Mouse (Mus musculus): ENCODE results near the gene Pnlip. TPM values are rescaled to one million over a fixed set of nuclear protein-coding genes. Genes with fewer than 3 reads are reported as not detected.

Pnlip gene
- total and polyA plus RNA-seq, 2 experiments from 2014 or later = 0.07 TPM; not detected in 1

GRCm38 (mm10) chr19:58695314-58695713 lies 43.0 kb downstream of the Pnlip start:
- WGBS = 68% methylated on average over 3 of the region's 3 CpGs

GRCm38 (mm10) chr19:58696235-58696634 lies 43.9 kb downstream of the Pnlip start:
- Histone ChIP-seq H3K36me3 (replicated peaks; ENCODE audit: control insufficient read depth, insufficient read depth, low read length) (no peaks in the 10 kb centered on the region), H3K4me3 (ENCODE audit: low read depth, low read length) (no peak overlapping the region), H3K27me3 (ENCODE audit: control insufficient read depth, insufficient read depth, low read length) (no peaks in the 10 kb centered on the region), H3K27ac (ENCODE audit: low read depth) (no peak overlapping the region), H3K4me2 (ENCODE audit: low read depth, low read length) (no peak overlapping the region), H3K9me3 (replicated peaks; ENCODE audit: control insufficient read depth, low read length) (no peaks in the 10 kb centered on the region), H3K4me1 (ENCODE audit: control insufficient read depth, insufficient read depth) (no peaks in the 10 kb centered on the region), H3K9ac (replicated peaks; ENCODE audit: low read depth, low read length) (no peak overlapping the region)
- TF ChIP-seq CTCF (IDR thresholded peaks at IDR 0.05; ENCODE audit: low read depth) (no peak), EP300 (IDR thresholded peaks at IDR 0.05; ENCODE audit: low read depth) (no peak)
- DNase-seq (ENCODE audit: low spot score) = no peak
- WGBS = 60% methylated on average over 2 of the region's 2 CpGs
- no peak for ATAC-seq (ENCODE audit: insufficient read depth, low read depth)

More at GRCm38 (mm10) chr19:58695314-58695713, 43.0 kb downstream of the Pnlip start:
- DNase-seq (ENCODE audit: low spot score) = no peak
- TF ChIP-seq EP300 (IDR thresholded peaks at IDR 0.05; ENCODE audit: low read depth) (no peak), CTCF (IDR thresholded peaks at IDR 0.05; ENCODE audit: low read depth) (no peak)
- H3K36me3 ChIP-seq (replicated peaks; ENCODE audit: control insufficient read depth, insufficient read depth, low read length) = no peaks in the 10 kb centered on the region
- H3K4me1 ChIP-seq (ENCODE audit: control insufficient read depth, insufficient read depth) = no peaks in the 10 kb centered on the region
- ATAC-seq (ENCODE audit: insufficient read depth, low read depth) = no peak
- no peak overlapping the region for H3K4me3 ChIP-seq (ENCODE audit: low read depth, low read length)
- no peak overlapping the region for H3K4me2 ChIP-seq (ENCODE audit: low read depth, low read length)
- no peak overlapping the region for H3K27ac ChIP-seq (ENCODE audit: low read depth)
- no peaks in the 10 kb centered on the region for H3K9me3 ChIP-seq (replicated peaks; ENCODE audit: control insufficient read depth, low read length)
- no peaks in the 10 kb centered on the region for H3K27me3 ChIP-seq (ENCODE audit: control insufficient read depth, insufficient read depth, low read length)
- no peak overlapping the region for H3K9ac ChIP-seq (replicated peaks; ENCODE audit: low read depth, low read length)

GRCm38 (mm10) chr19:58704556-58704955 lies 52.3 kb downstream of the Pnlip start:
- H3K36me3 ChIP-seq (replicated peaks; ENCODE audit: control insufficient read depth, insufficient read depth, low read length) = no peaks in the 10 kb centered on the region
- DNase-seq (ENCODE audit: low spot score) (no peak), ATAC-seq (ENCODE audit: insufficient read depth, low read depth) (no peak)
- H3K4me2 ChIP-seq (ENCODE audit: low read depth, low read length) = no peak overlapping the region
- H3K4me1 ChIP-seq (ENCODE audit: control insufficient read depth, insufficient read depth) = no peaks in the 10 kb centered on the region
- H3K27ac ChIP-seq (ENCODE audit: low read depth) = no peak overlapping the region
- 63% methylated on average over 4 of the region's 4 CpGs for WGBS
- H3K4me3 ChIP-seq (ENCODE audit: low read depth, low read length) = no peak overlapping the region
- H3K9me3 ChIP-seq (replicated peaks; ENCODE audit: control insufficient read depth, low read length) = no peaks in the 10 kb centered on the region
- no peak overlapping the region for H3K9ac ChIP-seq (replicated peaks; ENCODE audit: low read depth, low read length)
- TF ChIP-seq EP300 (IDR thresholded peaks at IDR 0.05; ENCODE audit: low read depth) (no peak), CTCF (IDR thresholded peaks at IDR 0.05; ENCODE audit: low read depth) (no peak)
- H3K27me3 ChIP-seq (ENCODE audit: control insufficient read depth, insufficient read depth, low read length) = no peaks in the 10 kb centered on the region

- no peak overlapping the region for H3K9ac ChIP-seq (replicated peaks; ENCODE audit: low read depth, low read length)
- 54% methylated on average over 3 of the region's 3 CpGs for WGBS
- H3K36me3 ChIP-seq (replicated peaks; ENCODE audit: control insufficient read depth, insufficient read depth, low read length) = no peaks in the 10 kb centered on the region
- ATAC-seq (ENCODE audit: insufficient read depth, low read depth) (no peak), DNase-seq (ENCODE audit: low spot score) (no peak)
- no peaks in the 10 kb centered on the region for H3K4me1 ChIP-seq (ENCODE audit: control insufficient read depth, insufficient read depth)
- no peaks in the 10 kb centered on the region for H3K27me3 ChIP-seq (ENCODE audit: control insufficient read depth, insufficient read depth, low read length)
- H3K4me3 ChIP-seq (ENCODE audit: low read depth, low read length) = no peak overlapping the region
- H3K9me3 ChIP-seq (replicated peaks; ENCODE audit: control insufficient read depth, low read length) = no peaks in the 10 kb centered on the region
- H3K4me2 ChIP-seq (ENCODE audit: low read depth, low read length) = no peak overlapping the region
- TF ChIP-seq EP300 (IDR thresholded peaks at IDR 0.05; ENCODE audit: low read depth) = no peak
- TF ChIP-seq CTCF (IDR thresholded peaks at IDR 0.05; ENCODE audit: low read depth) = no peak
- no peak overlapping the region for H3K27ac ChIP-seq (ENCODE audit: low read depth)
Observed at GRCm38 (mm10) chr19:58708611-58709010, 56.3 kb downstream of the Pnlip start.

- WGBS = 74% methylated on average over 4 of the region's 4 CpGs
- H3K4me1 ChIP-seq (ENCODE audit: control insufficient read depth, insufficient read depth) = no peaks in the 10 kb centered on the region
- ATAC-seq (ENCODE audit: insufficient read depth, low read depth) = no peak
Observed at GRCm38 (mm10) chr19:58717925-58718324, 65.6 kb downstream of the Pnlip start.

GRCm38 (mm10) chr19:58720439-58720838 lies 68.1 kb downstream of the Pnlip start:
- ATAC-seq (ENCODE audit: insufficient read depth, low read depth) = no peak
- TF ChIP-seq EP300 (IDR thresholded peaks at IDR 0.05; ENCODE audit: low read depth) (no peak), CTCF (IDR thresholded peaks at IDR 0.05; ENCODE audit: low read depth) (no peak)
- H3K4me1 ChIP-seq (ENCODE audit: control insufficient read depth, insufficient read depth) = no peaks in the 10 kb centered on the region
- no peak overlapping the region for H3K9ac ChIP-seq (replicated peaks; ENCODE audit: low read depth, low read length)
- no peak overlapping the region for H3K4me2 ChIP-seq (ENCODE audit: low read depth, low read length)
- 0 out of 2 replicates have a peak, but pooled peaks cover 4% of the 10 kb centered on the region for H3K9me3 ChIP-seq (replicated peaks; ENCODE audit: control insufficient read depth, low read length)
- no peak overlapping the region for H3K4me3 ChIP-seq (ENCODE audit: low read depth, low read length)
- H3K27ac ChIP-seq (ENCODE audit: low read depth) = no peak overlapping the region
- no peak for DNase-seq (ENCODE audit: low spot score)
- no peaks in the 10 kb centered on the region for H3K27me3 ChIP-seq (ENCODE audit: control insufficient read depth, insufficient read depth, low read length)
- no peaks in the 10 kb centered on the region for H3K36me3 ChIP-seq (replicated peaks; ENCODE audit: control insufficient read depth, insufficient read depth, low read length)

More at GRCm38 (mm10) chr19:58717925-58718324, 65.6 kb downstream of the Pnlip start:
- no peaks in the 10 kb centered on the region for H3K36me3 ChIP-seq (replicated peaks; ENCODE audit: control insufficient read depth, insufficient read depth, low read length)
- H3K4me3 ChIP-seq (ENCODE audit: low read depth, low read length) = no peak overlapping the region
- TF ChIP-seq EP300 (IDR thresholded peaks at IDR 0.05; ENCODE audit: low read depth) (no peak), CTCF (IDR thresholded peaks at IDR 0.05; ENCODE audit: low read depth) (no peak)
- H3K9ac ChIP-seq (replicated peaks; ENCODE audit: low read depth, low read length) = no peak overlapping the region
- H3K9me3 ChIP-seq (replicated peaks; ENCODE audit: control insufficient read depth, low read length) = no peaks in the 10 kb centered on the region
- no peak for DNase-seq (ENCODE audit: low spot score)
- H3K4me2 ChIP-seq (ENCODE audit: low read depth, low read length) = no peak overlapping the region
- no peaks in the 10 kb centered on the region for H3K27me3 ChIP-seq (ENCODE audit: control insufficient read depth, insufficient read depth, low read length)
- H3K27ac ChIP-seq (ENCODE audit: low read depth) = no peak overlapping the region
